Mouse (Mus musculus) MEL (cell line): ENCODE measurements around the gene Plcg1. TPM values are rescaled to one million over a fixed set of nuclear protein-coding genes. Genes with fewer than 3 reads are reported as not detected.

Source experiments
- DNase-seq: peaks from one replicate; pipeline ENCODE4 v3.0.0; 2011; ENCODE audit warnings: low read depth, low spot score
- H3K27ac ChIP-seq: 2 replicates; pipeline ENCODE4 v1.5.1; 2012; ENCODE audit warnings: low read depth, mild to moderate bottlenecking, control low read depth, low read length, moderate library complexity; ENCODE audit not compliant: control insufficient read depth
- H3K27me3 ChIP-seq, 2 experiments: fragments of 150-350 bp in 1 of 2; sonication (generic) in 1 of 2; 2 replicates each; pipeline ENCODE4 v1.6.1; 2012; ENCODE audit warnings: low read length in 2 of 2, mild to moderate bottlenecking in 2 of 2, improper control_type of control experiment in 1 of 2, moderate library complexity in 1 of 2; ENCODE audit not compliant: insufficient read depth in 2 of 2, control insufficient read depth in 1 of 2
- H3K36me3 ChIP-seq, 2 experiments: 2 replicates each; pipeline ENCODE4 v1.6.1; 2012 to 2014; ENCODE audit warnings: low read length in 2 of 2, improper control_type of control experiment in 1 of 2, inconsistent platforms in 1 of 2, mild to moderate bottlenecking in 1 of 2; ENCODE audit not compliant: insufficient read depth in 2 of 2, control insufficient read depth in 1 of 2
- H3K4me1 ChIP-seq, 2 experiments: fragments of 150-350 bp in 1 of 2; sonication (generic) in 1 of 2; 2 replicates each; pipeline ENCODE4 v1.6.1; 2012; ENCODE audit warnings: low read length in 2 of 2, improper control_type of control experiment in 1 of 2, mild to moderate bottlenecking in 1 of 2; ENCODE audit not compliant: insufficient read depth in 2 of 2, control insufficient read depth in 1 of 2
- H3K4me3 ChIP-seq, 2 experiments: fragments of 150-350 bp in 1 of 2; sonication (generic) in 1 of 2; 2 replicates each; pipeline ENCODE4 v1.5.1; 2012; ENCODE audit warnings: low read depth in 2 of 2, low read length in 2 of 2, mild to moderate bottlenecking in 2 of 2, moderate library complexity in 2 of 2, control low read depth in 1 of 2, improper control_type of control experiment in 1 of 2; ENCODE audit not compliant: control insufficient read depth in 1 of 2, insufficient read depth in 1 of 2
- H3K79me2 ChIP-seq: 2 replicates; pipeline ENCODE4 v1.6.1; 2012; ENCODE audit warnings: mild to moderate bottlenecking, low read length, moderate library complexity; ENCODE audit not compliant: control insufficient read depth, poor library complexity, insufficient read depth
- H3K9ac ChIP-seq: 2 replicates; pipeline ENCODE4 v1.6.1; 2012; ENCODE audit warnings: low read depth, mild to moderate bottlenecking, control low read depth, low read length, moderate library complexity; ENCODE audit not compliant: control insufficient read depth, poor library complexity, severe bottlenecking
- H3K9me3 ChIP-seq: fragments of 150-350 bp; sonication (generic); replicated peaks from 2 replicates; pipeline ENCODE4 v1.6.1; 2012; ENCODE audit warnings: mild to moderate bottlenecking, low read length, improper control_type of control experiment, moderate library complexity; ENCODE audit not compliant: insufficient read depth
- BHLHE40 ChIP-seq: IDR thresholded peaks from 2 replicates; pipeline ENCODE4 v1.6.1; 2012; ENCODE audit warnings: low read depth, mild to moderate bottlenecking, inconsistent platforms, low read length, improper control_type of control experiment, borderline replicate concordance
- CHD2 ChIP-seq: IDR thresholded peaks from 2 replicates; pipeline ENCODE4 v1.6.1; 2011; ENCODE audit warnings: low read length, improper control_type of control experiment
- E2F4 ChIP-seq: IDR thresholded peaks from 2 replicates; pipeline ENCODE4 v1.6.1; 2011; ENCODE audit warnings: low read depth, low read length, improper control_type of control experiment, borderline replicate concordance
- ELF1 ChIP-seq: IDR thresholded peaks from 2 replicates; pipeline ENCODE4 v1.6.1; 2014; ENCODE audit warnings: low read depth, mild to moderate bottlenecking, inconsistent platforms, low read length, improper control_type of control experiment, moderate library complexity
- EP300 ChIP-seq, 2 experiments: IDR thresholded peaks; 2 replicates each; pipeline ENCODE4 v1.6.1; 2011; ENCODE audit warnings: improper control_type of control experiment in 2 of 2, low read length in 2 of 2, low read depth in 1 of 2, mild to moderate bottlenecking in 1 of 2
- GATA1 ChIP-seq: IDR thresholded peaks from 2 replicates; pipeline ENCODE4 v1.6.1; 2011; ENCODE audit warnings: low read depth, low read length, improper control_type of control experiment
- HCFC1 ChIP-seq: IDR thresholded peaks from 2 replicates; pipeline ENCODE4 v1.6.1; 2012; ENCODE audit warnings: low read depth, mild to moderate bottlenecking, inconsistent platforms, low read length, improper control_type of control experiment, moderate library complexity
- KAT2A ChIP-seq: conservative IDR thresholded peaks from 2 replicates; pipeline ENCODE4 v1.6.1; 2012; ENCODE audit warnings: low read depth, low read length, improper control_type of control experiment, inconsistent platforms
- MAFK ChIP-seq: IDR thresholded peaks from 2 replicates; pipeline ENCODE4 v1.6.1; 2011; ENCODE audit warnings: low read depth, mild to moderate bottlenecking, low read length, improper control_type of control experiment, borderline replicate concordance
- NELFE ChIP-seq: IDR thresholded peaks from 2 replicates; pipeline ENCODE4 v1.6.1; 2011; ENCODE audit warnings: low read depth, low read length, improper control_type of control experiment
- NRF1 ChIP-seq: IDR thresholded peaks from 2 replicates; pipeline ENCODE4 v1.6.1; 2014; ENCODE audit warnings: low read depth, mild to moderate bottlenecking, inconsistent platforms, low read length, improper control_type of control experiment, moderate library complexity; ENCODE audit not compliant: poor library complexity, insufficient read depth, severe bottlenecking
- POLR2A ChIP-seq, 2 experiments: IDR thresholded peaks; 2 replicates each; pipeline ENCODE4 v1.6.1; 2011 to 2012; ENCODE audit warnings: low read length in 2 of 2, mild to moderate bottlenecking in 2 of 2, control low read depth in 1 of 2, improper control_type of control experiment in 1 of 2, low read depth in 1 of 2, moderate library complexity in 1 of 2; ENCODE audit not compliant: control insufficient read depth in 1 of 2, insufficient read depth in 1 of 2, poor library complexity in 1 of 2
- SIN3A ChIP-seq: IDR thresholded peaks from 2 replicates; pipeline ENCODE4 v1.6.1; 2012; ENCODE audit warnings: low read length, improper control_type of control experiment, inconsistent platforms
- TAL1 ChIP-seq: IDR thresholded peaks from 2 replicates; pipeline ENCODE4 v1.6.1; 2012; ENCODE audit warnings: mild to moderate bottlenecking, inconsistent platforms, low read length, moderate library complexity, mixed read lengths
- TCF12 ChIP-seq: IDR thresholded peaks from 2 replicates; pipeline ENCODE4 v1.6.1; 2014; ENCODE audit warnings: low read depth, mild to moderate bottlenecking, inconsistent platforms, low read length, improper control_type of control experiment, moderate library complexity
- UBTF ChIP-seq: IDR thresholded peaks from 2 replicates; pipeline ENCODE4 v1.6.1; 2012; ENCODE audit warnings: low read depth, mild to moderate bottlenecking, inconsistent platforms, low read length, improper control_type of control experiment, moderate library complexity, borderline replicate concordance; ENCODE audit not compliant: insufficient read depth
- USF2 ChIP-seq, 2 experiments: IDR thresholded peaks; 2 replicates each; pipeline ENCODE4 v1.6.1; 2011 to 2012; ENCODE audit warnings: improper control_type of control experiment in 2 of 2, low read length in 2 of 2, borderline replicate concordance in 1 of 2, inconsistent platforms in 1 of 2, low read depth in 1 of 2, mild to moderate bottlenecking in 1 of 2; ENCODE audit not compliant: insufficient read depth in 1 of 2
- ZC3H11A ChIP-seq: IDR thresholded peaks from 2 replicates; pipeline ENCODE4 v1.6.1; 2012; ENCODE audit warnings: low read depth, mild to moderate bottlenecking, inconsistent platforms, low read length, improper control_type of control experiment
- ZKSCAN1 ChIP-seq: IDR thresholded peaks from 2 replicates; pipeline ENCODE4 v1.6.1; 2012; ENCODE audit warnings: low read depth, mild to moderate bottlenecking, inconsistent platforms, low read length, improper control_type of control experiment, moderate library complexity
- ZMIZ1 ChIP-seq: IDR thresholded peaks from 2 replicates; pipeline ENCODE4 v1.6.1; 2012; ENCODE audit warnings: low read depth, mild to moderate bottlenecking, inconsistent platforms, low read length, improper control_type of control experiment, moderate library complexity
- ZNF384 ChIP-seq: IDR thresholded peaks from 2 replicates; pipeline ENCODE4 v1.6.1; 2012; ENCODE audit warnings: low read depth, mild to moderate bottlenecking, inconsistent platforms, low read length, improper control_type of control experiment
- polyA plus RNA-seq, 2 experiments: library from polyadenylated mRNA; stranded (reverse) in 1 of 2; unstranded in 1 of 2; fragments of >175 nt in 1 of 2; fragments of >200 nt in 1 of 2; gene quantifications; 2 replicates each; pipeline versions ENCODE4 v1.2.1 to v1.2.4; 2012; ENCODE audit warnings: low replicate concordance in 2 of 2, low read depth in 1 of 2; ENCODE audit not compliant: insufficient read length in 2 of 2, insufficient read depth in 1 of 2, missing spikeins in 1 of 2
- total RNA-seq: library from RNA; depleted of rRNA; stranded (reverse); fragments of 300-350 nt; gene quantifications from 2 replicates; pipeline ENCODE4 v1.2.3, GENCODE M21; 2012

Gene Plcg1
- total and polyA plus RNA-seq, 3 experiments: 15.4 to 27.5 TPM; not detected in 1

DNA sequence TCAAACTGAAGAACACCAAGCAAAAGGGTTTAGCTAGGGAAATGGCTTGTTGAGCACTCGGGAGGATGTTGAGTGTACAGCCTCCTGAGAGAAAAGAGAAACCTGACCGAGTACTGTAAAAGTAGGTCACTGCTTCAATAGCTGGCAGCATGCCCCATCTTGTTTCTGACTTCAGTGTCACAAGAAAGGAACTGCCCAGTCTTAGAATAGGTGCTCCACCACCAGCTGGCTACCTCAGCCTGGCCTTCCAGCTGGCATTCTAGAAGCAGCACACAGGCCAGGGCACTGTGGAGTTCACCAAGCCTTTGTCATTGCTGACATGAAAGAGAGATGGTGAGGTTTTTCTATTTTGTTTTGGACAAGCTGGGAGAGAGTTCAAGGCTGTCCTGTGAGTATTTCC is 65.9 kb downstream of the Plcg1 start:
- no peak overlapping the region for H3K9ac ChIP-seq
- no peaks in the 10 kb centered on the region for H3K36me3 ChIP-seq
- H3K4me1 ChIP-seq: no peaks in the 10 kb centered on the region
- no peak overlapping the region for H3K27ac ChIP-seq
- no peak for DNase-seq
- no peaks in the 10 kb centered on the region for H3K27me3 ChIP-seq
- no peak for TF ChIP-seq BHLHE40
- H3K79me2 ChIP-seq: no peaks in the 10 kb centered on the region
- no peaks in the 10 kb centered on the region for H3K9me3 ChIP-seq
- no peak overlapping the region for H3K4me3 ChIP-seq

DNA sequence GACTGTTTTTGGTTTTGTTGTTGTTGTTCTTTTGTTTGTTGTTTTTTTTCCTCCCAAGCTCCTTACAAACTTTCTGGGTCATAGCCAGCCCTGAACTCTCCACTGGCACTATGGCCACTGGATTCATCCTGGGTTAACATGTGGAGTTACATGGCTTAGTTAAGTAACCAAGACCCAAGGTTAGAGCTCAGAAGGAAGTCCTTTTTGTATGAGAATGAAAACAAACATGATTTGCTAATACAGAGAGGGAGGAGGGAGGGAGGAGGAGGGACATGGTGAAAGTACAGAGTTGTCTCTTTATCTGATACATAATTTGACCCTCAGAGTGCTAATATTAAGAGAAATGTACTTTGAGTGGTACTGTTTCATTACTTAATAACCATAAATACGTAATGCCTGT is 67.1 kb downstream of the Plcg1 start:
- TF ChIP-seq NELFE (no peak), NRF1 (no peak), UBTF (no peak), ZKSCAN1 (no peak), EP300 (IDR thresholded peaks at IDR 0.05; ENCODE audit: low read depth in 1 of 2, low read length in 2 of 2) (no peak), E2F4 (no peak), ZC3H11A (no peak), MAFK (no peak), TAL1 (no peak), KAT2A (no peak), POLR2A (IDR thresholded peaks at IDR 0.05; ENCODE audit: control insufficient read depth in 1 of 2, insufficient read depth in 1 of 2, low read depth in 1 of 2, low read length in 2 of 2, poor library complexity in 1 of 2) (no peak), HCFC1 (no peak), SIN3A (no peak), CHD2 (no peak), ZMIZ1 (no peak), USF2 (IDR thresholded peaks at IDR 0.05; ENCODE audit: borderline replicate concordance in 1 of 2, insufficient read depth in 1 of 2, low read depth in 1 of 2, low read length in 2 of 2) (no peak), GATA1 (no peak), ZNF384 (no peak), TCF12 (no peak), ELF1 (no peak)
- H3K9ac ChIP-seq: no peak overlapping the region

More for the DNA sequence above, 67.1 kb downstream of the Plcg1 start:
- Histone ChIP-seq H3K9me3 (no peaks in the 10 kb centered on the region), H3K79me2 (no peaks in the 10 kb centered on the region), H3K36me3 (no peaks in the 10 kb centered on the region), H3K4me1 (no peaks in the 10 kb centered on the region), H3K27ac (no peak overlapping the region), H3K4me3 (no peak overlapping the region), H3K27me3 (no peaks in the 10 kb centered on the region)
- no peak for DNase-seq
